Mouse (Mus musculus) embryo, embryonic 9.5 days (tissue): ENCODE measurements at regions not wholly inside any gene's neighbourhood (a gene's known extent, or its start where the extent isn't known, plus 50 kb on each side); places are given as distances from the start of the nearest gene placed in this dataset.

Source experiments
- DNase-seq: peaks from one replicate; pipeline ENCODE4 v3.0.0-alpha.2; 2017; ENCODE audit errors: extremely low spot score

DNA sequence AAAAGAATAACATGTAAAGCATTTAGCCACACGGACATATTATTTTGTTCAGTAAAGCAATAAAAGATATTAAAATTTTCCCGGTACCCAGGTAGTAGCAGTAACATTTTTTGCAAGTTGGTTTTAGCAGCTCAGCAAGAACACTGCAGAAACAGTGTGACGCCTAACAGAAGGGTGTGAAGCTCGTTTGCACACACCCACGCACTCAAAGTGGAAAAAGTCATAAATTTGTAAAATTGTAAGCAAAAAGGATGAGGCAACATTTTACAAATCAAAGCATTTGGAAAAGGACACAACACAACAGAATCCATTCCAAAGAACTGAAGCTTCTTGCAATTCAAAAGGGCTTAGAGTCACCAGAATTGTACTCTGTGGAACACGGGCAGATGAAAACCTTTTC is 1053.6 kb upstream of the Celf2 start:
- no peak for DNase-seq

DNA sequence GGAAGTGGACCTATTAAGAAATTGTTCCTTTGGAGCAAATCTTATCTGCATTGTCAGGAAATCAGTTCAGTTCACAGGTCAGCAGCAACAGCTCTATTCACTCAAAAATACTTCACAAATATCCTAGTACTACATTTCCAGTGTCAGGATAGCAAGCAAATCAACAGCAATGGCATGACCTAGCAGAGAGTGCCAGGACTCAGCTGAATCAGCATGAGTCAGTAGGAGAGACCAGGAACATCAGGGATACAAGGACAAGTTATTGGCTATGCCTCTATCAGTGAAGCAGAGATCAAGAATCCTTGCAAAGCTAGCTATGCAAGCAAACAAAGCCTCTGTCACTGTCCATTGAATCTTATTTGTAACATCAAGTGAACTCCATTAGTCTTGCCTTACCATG is 1036.8 kb upstream of the Celf2 start:
- no peak for DNase-seq

DNA sequence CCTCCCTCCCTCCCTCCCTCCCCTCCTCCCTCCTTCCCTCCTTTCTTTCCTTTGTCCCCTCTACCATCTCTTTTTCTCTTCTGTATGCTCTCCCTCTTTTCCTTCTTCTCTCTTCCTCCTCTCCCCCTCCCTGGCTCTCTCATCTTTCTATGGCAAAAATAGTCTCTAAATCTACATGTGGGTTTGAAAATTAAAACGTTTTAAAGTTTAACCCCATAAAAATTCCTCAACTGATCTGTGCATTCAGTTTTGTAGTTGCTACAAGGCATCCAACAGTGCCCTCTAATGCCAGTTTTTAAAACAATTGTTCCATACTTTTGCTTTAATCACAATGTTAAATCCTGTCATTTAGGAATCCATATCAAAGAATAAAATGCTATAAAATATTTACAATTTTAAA is 1027.5 kb upstream of the Celf2 start:
- DNase-seq, result no peak

DNA sequence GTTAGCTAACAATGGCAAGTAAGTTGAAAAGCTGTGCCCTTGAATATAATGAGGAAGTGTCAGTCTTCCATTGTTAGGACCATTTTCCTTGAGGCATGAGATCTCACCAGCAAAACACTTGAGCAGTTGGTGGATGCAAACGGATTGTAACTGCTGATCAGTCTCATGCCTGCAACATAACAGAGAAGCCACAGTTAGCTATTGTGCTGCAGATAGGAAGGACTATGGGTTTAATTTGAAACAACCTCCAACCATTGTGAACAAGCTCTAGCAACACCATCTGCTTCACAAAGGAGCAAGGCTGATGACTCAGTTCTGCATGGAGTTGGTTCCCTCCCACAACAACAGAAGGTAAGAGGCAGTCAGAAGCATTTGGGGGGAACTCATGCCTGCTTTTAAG is 989.1 kb upstream of the Celf2 start:
- DNase-seq, result no peak

DNA sequence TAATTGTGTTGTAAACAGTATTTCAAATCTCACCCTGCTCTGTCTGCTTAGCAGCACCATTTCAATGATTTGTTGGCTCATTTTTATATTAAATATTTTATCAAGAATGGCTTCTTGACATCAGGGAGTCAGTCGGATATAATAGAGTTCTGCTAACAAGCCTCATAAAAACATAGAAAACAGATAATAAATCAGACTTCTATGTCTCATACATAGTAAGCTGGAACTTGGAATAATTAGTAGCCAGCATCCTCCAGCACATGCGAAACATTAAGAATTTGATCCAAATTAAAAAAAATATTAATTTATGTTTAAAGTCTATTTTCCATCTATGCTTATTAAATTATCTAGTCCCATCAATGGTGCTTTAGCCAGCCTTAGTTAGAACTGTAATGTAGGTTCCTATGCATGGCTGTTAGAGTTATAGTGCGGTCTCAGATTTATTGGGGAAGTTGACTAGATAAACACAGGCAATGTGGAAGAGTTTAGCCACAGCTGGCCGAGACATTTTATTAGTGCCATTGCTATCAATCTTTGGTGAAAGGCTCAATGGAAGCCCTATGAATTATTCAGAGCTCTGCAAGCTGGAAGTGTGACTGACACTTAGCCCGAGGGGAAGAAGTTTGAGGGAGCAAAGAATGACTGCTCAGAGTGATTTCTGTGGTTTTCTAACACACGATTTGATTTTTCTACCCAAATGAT is 968.6 kb upstream of the Celf2 start:
- no peak for DNase-seq

DNA sequence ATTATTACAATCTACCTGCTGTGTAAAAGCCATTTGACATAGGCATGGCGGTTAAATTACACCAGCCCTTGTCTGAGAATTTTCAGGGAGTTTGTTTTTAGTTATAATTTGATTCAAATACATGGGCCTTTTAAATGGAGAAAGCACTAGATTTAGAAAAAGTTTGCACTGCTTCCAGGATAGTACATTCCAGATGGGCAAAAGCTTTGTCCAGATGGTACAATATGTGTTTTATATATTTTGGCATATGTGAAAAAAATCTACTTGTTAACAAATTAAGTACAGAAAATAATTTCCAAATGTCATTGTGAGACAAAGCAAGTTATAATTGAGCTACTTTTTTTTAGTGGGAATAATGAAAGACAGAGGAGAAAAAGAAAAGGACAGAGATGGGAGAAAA is 961.2 kb upstream of the Celf2 start:
- no peak for DNase-seq

DNA sequence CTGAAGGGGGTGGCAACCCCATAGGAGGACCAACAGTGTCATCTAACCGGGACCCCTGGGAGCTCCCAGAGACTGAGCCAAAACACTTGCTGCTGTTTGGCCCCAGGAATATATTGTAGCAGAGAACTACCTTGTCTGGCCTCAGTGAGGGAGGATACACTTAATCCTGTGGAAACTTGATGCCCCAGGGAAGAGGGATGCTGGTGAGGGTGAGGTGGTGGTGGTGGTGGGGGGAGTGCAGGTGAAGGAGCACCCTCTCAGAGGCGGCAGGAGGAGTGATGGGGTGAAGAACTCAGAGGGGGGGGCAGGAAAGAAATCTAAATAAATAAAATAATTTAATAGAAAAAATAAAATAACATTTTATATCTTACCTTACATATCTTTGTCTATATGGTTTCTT is 959.6 kb upstream of the Celf2 start:
- DNase-seq, result no peak

DNA sequence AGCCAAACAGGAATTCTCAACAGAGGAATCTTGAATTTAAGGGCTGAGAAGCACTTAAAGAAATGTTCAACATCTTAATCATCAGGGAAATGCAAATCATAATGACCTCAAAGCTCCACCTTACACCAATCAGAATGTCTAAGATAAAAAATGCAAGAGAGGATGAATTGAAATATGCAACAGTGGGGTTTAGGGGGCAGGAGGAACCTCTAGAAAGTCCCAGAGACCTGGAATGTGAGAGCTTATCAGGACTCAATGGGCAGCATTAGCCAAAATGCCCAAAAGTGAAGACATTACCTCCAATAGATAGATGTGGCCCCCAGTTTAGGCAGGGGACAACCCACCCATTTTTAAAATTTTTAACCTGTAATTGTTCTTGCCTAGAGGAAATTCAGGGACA is 959.0 kb upstream of the Celf2 start:
- no peak for DNase-seq

DNA sequence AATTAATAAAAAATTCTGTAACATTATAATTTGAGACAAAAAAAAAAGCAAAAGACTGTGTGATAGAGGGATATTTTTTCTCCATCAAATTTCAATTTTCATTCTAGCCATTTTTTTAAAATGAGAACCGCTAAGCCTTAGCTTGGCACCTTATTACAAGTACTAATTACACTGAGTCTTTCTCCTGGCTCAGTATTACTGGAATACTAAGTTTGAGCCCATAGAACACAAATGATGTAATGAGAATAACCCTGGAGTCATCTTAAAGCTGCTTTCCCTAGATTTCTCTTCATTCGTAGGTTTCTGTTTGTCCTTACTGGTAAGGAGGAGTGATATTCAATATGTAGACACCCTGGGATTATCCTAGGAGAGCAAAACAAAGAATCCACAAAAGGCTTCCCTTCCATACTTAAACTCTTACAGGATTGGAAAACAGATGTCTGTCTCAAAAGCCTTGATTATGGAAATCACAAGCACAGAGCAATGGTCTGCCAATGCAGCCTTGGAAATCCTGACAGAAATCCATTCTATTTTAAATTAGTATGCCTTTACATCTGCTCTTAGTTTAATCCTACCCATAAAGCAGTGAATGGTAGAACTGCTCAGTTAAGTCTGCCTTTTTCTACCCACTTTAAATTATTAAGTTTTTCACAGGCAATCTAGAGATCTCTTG is 958.3 kb upstream of the Celf2 start:
- DNase-seq, result no peak

DNA sequence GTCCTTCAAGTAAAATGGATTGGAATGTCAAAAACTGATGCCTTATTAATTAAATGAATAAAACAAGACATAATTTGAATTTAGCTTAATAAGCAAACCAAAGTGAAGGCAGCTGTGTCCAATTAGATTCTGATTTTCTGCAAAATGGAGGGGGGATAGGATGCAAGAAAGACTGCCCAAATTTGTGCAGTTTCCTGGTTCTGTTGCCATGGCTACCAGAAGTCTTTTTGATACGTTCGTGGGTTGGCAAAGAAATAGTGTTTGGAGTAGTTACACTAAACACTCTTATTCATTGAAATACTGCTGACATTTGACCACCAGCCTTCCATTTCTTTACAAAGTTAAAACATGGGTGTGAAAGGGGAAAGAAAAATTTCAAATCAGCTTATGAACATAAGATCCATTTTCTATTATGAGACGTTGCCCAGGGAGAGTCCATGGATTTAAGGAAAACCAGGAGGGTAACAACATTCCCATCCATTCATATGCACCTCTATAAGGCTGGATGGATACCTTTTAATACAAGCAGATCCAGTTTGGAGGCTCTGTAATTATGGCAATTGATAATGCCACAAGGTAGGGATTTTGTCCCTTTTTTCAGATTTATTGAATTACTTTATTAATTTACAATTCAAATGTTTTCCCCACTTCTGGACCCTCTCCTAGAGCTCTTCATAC is 943.3 kb upstream of the Celf2 start:
- no peak for DNase-seq

DNA sequence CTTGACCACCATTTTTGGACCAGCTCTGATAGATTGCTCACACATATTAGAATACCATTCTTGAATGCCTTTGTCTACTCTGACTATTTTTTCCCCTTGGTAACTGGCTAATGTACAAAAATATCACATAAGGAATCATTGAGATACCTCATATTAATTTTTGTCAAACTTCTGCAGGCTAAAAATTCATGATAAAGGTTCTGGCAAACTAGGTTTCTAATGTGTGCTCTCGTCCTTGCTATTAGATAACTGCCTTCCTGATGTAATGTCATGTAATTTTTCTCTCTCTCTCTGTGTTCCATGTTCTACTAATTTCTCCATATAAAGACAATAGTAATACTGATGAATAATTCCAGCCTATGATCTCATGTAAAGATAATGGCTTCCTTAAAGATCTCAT is 931.9 kb upstream of the Celf2 start:
- no peak for DNase-seq

DNA sequence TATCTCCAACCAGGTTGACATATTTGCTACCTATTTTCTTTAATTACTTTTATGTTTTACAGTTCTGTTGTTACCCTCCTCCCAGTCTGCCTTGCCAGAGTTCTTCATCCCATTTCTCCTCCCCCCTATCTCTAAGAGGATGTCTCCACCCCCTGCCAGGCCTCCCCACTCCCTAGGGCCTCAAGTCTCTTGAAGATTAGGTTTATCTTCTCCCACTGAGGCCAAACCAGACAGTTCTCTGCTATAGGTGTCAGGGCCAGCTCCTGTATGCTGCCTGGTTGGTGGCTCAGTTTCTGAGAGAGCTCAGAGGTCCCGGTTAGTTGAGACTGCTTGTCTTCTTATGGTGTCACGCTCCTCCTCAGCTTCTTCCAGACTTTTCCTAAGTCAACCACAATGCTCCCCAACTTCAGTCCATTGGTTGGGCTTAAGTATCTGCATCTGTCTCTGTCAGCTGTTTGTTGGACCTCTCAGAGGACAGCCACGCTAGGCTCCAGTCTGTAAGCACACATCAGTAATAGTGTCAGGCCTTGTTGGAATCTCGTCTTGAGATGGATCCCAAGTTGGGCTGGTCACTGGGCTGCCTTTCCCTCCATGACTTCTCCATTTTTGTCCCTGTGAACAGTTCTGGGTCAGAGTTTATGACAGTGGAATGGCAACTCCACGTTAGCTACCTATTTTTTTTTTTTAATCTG is 920.4 kb upstream of the Celf2 start:
- no peak for DNase-seq

DNA sequence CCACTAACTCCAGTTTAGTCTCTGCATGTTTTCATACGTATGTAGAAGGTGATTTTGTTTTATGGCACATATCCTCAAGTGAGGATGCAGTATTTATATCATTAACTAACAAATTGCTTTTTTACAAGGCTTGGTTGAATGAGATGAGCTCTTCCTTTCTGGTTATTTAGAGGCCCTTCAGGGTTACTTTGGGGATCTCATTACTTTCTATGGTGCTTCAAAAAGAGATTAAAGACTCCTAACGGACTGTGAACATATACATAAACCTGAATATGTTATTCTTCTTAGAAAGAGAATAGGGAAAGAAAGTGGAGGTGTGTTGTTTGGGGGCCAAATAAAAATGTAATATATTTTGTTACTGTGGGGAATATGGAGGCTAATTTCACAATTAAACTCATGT is 918.8 kb upstream of the Celf2 start:
- DNase-seq, result no peak

DNA sequence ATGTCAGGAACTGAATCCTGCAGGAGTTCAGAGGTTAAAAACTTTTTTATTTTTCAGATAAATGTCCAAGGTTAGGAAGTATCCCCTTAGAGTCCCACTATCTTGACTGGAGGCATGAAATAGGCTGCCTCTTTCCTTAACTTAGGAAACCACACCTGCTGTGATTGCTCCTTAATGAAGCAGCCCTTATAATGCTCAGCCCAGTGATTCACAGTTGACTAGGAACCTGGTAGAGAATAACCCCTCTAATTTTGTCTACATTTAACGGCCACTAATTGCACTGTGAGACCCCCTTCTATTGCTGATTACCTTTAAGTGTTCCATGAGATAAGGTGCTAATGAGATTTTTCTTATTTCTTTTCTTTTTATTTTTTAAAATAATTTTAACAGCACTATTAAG is 918.4 kb upstream of the Celf2 start:
- DNase-seq, result no peak

DNA sequence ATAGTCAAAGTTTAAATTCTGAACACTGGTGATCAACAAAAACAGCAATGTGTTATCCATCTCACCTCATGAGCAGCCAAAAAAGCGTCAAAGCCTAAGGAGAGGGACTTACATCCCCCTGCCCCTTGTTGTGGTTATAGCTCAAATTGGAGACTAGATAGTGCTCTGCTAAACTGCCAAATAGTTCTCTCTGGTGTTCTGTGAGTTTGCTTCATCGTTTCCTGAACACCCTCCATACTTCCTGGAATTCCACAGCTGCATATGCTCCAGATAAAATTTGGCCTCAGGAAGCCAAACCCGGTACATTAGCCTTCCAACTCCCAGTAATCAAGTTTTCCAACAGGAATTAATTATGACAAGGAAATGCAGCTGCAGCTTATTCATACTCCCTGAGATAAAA is 906.6 kb upstream of the Celf2 start:
- no peak for DNase-seq

DNA sequence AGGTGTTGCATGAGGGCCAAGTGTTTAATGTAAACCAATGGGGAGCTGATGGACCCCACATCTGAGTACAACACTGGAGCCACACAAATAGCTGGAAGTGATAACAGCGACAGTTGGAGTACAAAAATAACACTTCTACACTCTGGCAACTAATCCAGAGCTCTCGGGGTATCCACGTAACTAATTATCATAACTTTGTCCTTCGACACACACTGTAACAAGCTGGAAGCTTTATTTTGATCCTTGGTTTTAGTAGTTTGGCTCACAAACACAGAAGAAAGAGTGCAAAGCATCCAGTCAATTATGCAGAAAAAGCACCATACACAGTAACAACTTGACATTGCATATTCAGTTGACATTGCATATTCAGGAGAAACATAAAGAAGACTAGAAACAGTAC is 884.8 kb upstream of the Celf2 start:
- DNase-seq, result no peak

DNA sequence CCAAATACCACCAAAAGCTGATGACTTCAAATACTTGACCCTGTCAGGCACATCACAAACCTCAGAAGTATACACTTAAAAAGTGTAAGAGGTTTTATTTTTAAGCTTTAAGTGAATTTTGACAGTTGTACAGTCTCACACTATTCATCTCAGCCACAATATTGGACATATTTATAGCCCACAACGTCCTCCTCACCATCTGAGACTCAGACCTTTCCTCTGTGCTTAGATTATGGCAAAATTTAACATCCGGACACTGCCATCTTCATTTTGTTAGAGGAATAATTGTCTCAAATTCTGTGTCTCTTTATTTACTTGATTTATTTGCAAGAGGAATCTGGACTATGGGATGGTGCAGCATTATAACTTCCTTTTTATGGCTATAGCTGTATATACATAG is 880.2 kb upstream of the Celf2 start:
- no peak for DNase-seq

DNA sequence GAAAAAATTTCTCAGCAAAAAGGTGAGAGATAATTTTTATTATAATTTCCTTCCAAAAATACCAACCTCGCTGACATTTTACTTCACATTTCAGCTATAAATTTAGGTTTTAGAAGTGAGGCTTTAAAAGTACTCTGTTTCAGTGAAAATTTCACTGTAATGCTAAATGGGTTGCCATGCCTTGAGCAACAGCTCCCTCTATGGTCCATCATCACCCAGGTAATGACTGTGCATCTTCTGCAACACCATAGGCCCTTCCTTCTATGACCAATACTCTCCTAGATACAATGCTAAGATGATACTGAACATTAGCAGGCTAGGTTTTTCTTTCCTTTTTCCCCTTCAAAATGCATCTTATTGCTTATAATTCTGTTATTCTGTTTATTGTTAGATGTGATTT is 870.9 kb upstream of the Celf2 start:
- peak; percentile 5 for DNase-seq

DNA sequence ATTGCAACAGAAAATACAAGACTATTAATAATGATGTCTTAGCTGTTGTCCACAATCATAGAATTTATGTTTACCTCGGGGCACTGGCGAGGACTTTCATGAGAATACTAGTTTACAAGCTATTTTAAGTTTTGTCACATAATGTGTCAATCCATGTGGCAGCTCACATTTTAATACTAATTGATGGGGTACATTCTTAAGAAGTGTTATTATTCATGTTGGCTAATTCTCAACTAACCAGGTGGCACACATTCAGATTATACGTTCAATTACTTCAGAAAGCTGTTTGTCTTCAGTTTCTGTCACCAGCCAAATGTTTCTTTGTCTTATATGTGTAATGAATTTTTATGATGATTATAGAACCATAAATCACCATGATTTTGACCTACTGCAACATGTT is 870.2 kb upstream of the Celf2 start:
- no peak for DNase-seq

DNA sequence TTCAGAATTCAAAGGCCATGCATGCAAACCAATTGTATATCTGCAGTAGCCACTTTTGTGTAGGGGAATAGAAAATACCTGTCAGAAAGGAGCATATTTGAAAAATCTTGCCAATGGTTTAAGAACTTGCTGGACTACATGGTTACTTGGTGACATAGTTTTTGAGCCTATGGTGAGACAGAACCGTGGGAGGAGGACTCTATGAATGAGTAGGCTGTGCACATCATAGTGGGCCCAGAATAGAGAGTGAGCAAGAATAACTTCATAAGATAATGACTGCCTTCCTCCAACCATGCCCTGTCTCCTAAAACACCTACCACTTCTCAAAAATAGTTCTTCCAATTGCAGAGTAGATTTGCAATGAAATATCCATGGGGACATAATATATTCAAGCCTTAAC is 838.5 kb upstream of the Celf2 start:
- no peak for DNase-seq

DNA sequence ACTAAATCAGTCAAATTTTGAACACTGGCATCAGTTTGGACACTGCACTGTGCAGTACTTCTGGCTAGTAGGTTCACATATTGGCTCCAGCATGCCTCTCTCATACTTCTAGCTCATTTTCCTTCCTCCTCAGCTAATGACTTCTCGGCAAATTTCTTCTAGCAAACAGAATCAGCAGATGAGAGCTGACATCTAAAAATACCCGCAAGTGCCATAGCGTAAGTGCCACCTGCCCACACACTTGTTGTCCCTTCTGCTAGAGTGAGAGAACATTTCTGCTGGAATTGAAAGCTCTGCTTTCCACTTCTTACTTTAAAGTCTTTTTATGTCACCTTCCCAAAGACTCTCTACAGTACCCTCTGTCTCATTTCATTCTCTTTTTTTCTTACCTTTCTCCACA is 835.4 kb upstream of the Celf2 start:
- DNase-seq, result no peak

DNA sequence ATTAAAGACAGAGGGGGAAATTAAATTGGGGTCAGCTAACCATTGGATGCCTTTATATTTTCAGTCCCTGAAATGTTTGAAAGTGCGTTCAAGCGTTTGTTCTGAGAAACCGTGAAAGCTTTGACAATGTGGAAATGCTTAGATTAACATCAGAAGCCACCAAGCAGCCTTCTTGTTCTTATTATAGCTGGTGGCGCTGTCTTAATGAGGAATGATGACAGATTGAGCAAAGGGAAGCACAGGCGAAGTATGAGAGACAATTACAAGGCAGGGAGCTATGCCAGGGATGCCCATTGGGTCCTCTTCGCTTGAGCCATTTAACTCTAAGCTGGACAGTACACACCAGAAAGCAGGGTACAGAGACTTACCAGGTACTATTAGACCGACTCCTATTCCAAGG is 828.9 kb upstream of the Celf2 start:
- DNase-seq, result no peak

DNA sequence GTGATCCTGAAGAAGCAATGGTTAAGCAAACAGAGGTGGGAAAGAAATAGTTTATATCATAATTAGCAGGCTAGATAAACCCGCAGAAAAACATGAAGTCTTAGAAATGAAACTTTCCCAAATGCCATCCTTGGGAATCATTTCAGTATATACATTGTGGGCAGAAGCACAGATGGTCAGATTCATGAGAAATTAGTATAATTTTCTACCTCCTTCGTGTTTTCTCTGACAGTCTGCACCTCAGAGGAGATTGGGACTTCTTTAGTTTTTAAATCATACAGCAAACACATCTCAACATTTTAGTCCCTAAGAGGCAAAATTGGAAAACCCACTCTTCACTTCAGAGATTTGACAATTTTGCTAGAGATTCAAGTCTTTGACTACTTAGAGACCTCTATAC is 786.6 kb upstream of the Celf2 start:
- no peak for DNase-seq
